Mouse (Mus musculus) gastrocnemius, postnatal 10 days (tissue): ENCODE results near the gene Rreb1. TPM values are rescaled to one million over a fixed set of nuclear protein-coding genes. Genes with fewer than 3 reads are reported as not detected.

Experiments used
- DNase-seq: peaks from one replicate; pipeline ENCODE4 v3.0.0; 2021; ENCODE audit warnings: mixed read lengths
- total RNA-seq, 2 experiments: library from RNA; stranded (reverse); gene quantifications; 2 replicates each; pipeline ENCODE4 v1.2.3; 2021

Rreb1 gene
- total RNA-seq, 2 experiments from 2014 or later = 33.1 to 45.5 TPM

- DNase-seq = no peak
Measured at GRCm38 (mm10) chr13:37944306-37944705, 166.1 kb downstream of the Rreb1 start.

GRCm38 (mm10) chr13:37945392-37945791 lies 167.2 kb downstream of the Rreb1 start:
- no peak for DNase-seq

GRCm38 (mm10) chr13:37946734-37947133 lies 168.5 kb downstream of the Rreb1 start:
- DNase-seq = peak; percentile 91

GRCm38 (mm10) chr13:37952981-37953380 lies 174.8 kb downstream of the Rreb1 start:
- no peak for DNase-seq

- DNase-seq = no peak
Measured at GRCm38 (mm10) chr13:37954318-37954717, 176.1 kb downstream of the Rreb1 start.

GRCm38 (mm10) chr13:37958498-37959238 lies 180.5 kb downstream of the Rreb1 start:
- DNase-seq = no peak

- no peak for DNase-seq
Measured at GRCm38 (mm10) chr13:37959239-37959907, 181.2 kb downstream of the Rreb1 start.

GRCm38 (mm10) chr13:37959936-37960335 lies 181.7 kb downstream of the Rreb1 start:
- no peak for DNase-seq

GRCm38 (mm10) chr13:37962541-37962940 lies 184.3 kb downstream of the Rreb1 start:
- DNase-seq = no peak

- DNase-seq = peak; percentile 74
Measured at GRCm38 (mm10) chr13:37963354-37964007, 185.3 kb downstream of the Rreb1 start.

GRCm38 (mm10) chr13:37964128-37965087 lies 186.2 kb downstream of the Rreb1 start:
- DNase-seq = no peak

GRCm38 (mm10) chr13:37965126-37965914 lies 187.1 kb downstream of the Rreb1 start:
- DNase-seq = no peak

- no peak for DNase-seq
Measured at GRCm38 (mm10) chr13:37966256-37967051, 188.3 kb downstream of the Rreb1 start.

GRCm38 (mm10) chr13:37967052-37967437 lies 188.8 kb downstream of the Rreb1 start:
- peak; percentile 37 for DNase-seq

GRCm38 (mm10) chr13:37967565-37967964 lies 189.4 kb downstream of the Rreb1 start:
- no peak for DNase-seq

- peak; percentile 93 for DNase-seq
Measured at GRCm38 (mm10) chr13:37969337-37969736, 191.1 kb downstream of the Rreb1 start.

- DNase-seq = no peak
Measured at GRCm38 (mm10) chr13:37969988-37970387, 191.8 kb downstream of the Rreb1 start.

- DNase-seq = no peak
Measured at GRCm38 (mm10) chr13:37970887-37971530, 192.8 kb downstream of the Rreb1 start.

GRCm38 (mm10) chr13:37974036-37974435 lies 195.8 kb downstream of the Rreb1 start:
- DNase-seq = no peak

GRCm38 (mm10) chr13:37974731-37975130 lies 196.5 kb downstream of the Rreb1 start:
- DNase-seq = no peak
